Mouse (Mus musculus): ENCODE results near the gene Tnfsf8. TPM values are rescaled to one million over a fixed set of nuclear protein-coding genes. Genes with fewer than 3 reads are reported as not detected.

The Tnfsf8 gene
- total and polyA plus RNA-seq, 3 experiments: not detected

DNA sequence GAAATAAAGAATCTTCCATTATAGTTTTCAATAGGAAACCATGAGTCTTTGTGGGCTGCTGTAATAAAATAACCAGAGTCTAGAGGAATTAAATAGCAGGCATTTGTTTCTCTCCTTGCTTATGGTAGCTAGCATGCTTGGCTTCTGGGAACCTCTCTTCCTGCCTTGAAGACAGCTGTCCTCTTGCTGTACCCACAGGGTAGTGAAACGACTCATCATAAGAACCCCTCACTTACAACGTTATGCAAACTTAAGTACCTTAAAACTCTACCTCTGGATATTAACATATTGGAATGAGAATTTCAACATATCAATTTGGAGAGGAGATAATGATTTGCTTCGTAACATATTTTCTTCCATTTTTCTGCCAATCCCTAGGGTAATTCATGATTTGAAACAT, 14.3 kb upstream of the Tnfsf8 start:
- H3K79me2 ChIP-seq (ENCODE audit: control insufficient read depth, insufficient read depth, low read length, poor library complexity): no peaks in the 10 kb centered on the region
- H3K4me1 ChIP-seq (ENCODE audit: control insufficient read depth in 1 of 2, insufficient read depth in 2 of 2, low read length in 2 of 2): no peaks in the 10 kb centered on the region
- no peak overlapping the region for H3K4me3 ChIP-seq (ENCODE audit: control insufficient read depth in 1 of 2, insufficient read depth in 1 of 2, low read depth in 2 of 2, low read length in 2 of 2)
- no peak overlapping the region for H3K27ac ChIP-seq (ENCODE audit: control insufficient read depth, low read depth, low read length)
- H3K9me3 ChIP-seq (replicated peaks; ENCODE audit: insufficient read depth, low read length): no peaks in the 10 kb centered on the region
- DNase-seq (ENCODE audit: low read depth, low spot score): no peak
- TF ChIP-seq KAT2A (conservative IDR thresholded peaks at IDR 0.05; ENCODE audit: low read depth, low read length): no peak
- TF ChIP-seq E2F4 (IDR thresholded peaks at IDR 0.05; ENCODE audit: borderline replicate concordance, low read depth, low read length): no peak
- TF ChIP-seq ZNF384 (IDR thresholded peaks at IDR 0.05; ENCODE audit: low read depth, low read length): no peak
- TF ChIP-seq POLR2AphosphoS5 (IDR thresholded peaks at IDR 0.05; ENCODE audit: borderline replicate concordance, low read depth, low read length): no peak
- TF ChIP-seq USF1 (IDR thresholded peaks at IDR 0.05; ENCODE audit: low read depth, low read length): no peak
- no peak for TF ChIP-seq USF2 (IDR thresholded peaks at IDR 0.05; ENCODE audit: borderline replicate concordance in 1 of 2, insufficient read depth in 1 of 2, low read depth in 1 of 2, low read length in 2 of 2)
- TF ChIP-seq POLR2A (IDR thresholded peaks at IDR 0.05; ENCODE audit: control insufficient read depth in 1 of 2, insufficient read depth in 1 of 2, low read depth in 1 of 2, low read length in 2 of 2, poor library complexity in 1 of 2): no peak
- TF ChIP-seq UBTF (IDR thresholded peaks at IDR 0.05; ENCODE audit: borderline replicate concordance, insufficient read depth, low read depth, low read length): no peak
- TF ChIP-seq ETS1 (IDR thresholded peaks at IDR 0.05; ENCODE audit: low read depth, low read length): no peak
- no peak for TF ChIP-seq TBP (IDR thresholded peaks at IDR 0.05; ENCODE audit: low read depth, low read length)
- no peak for TF ChIP-seq TAL1 (IDR thresholded peaks at IDR 0.05; ENCODE audit: low read length)
- TF ChIP-seq EP300 (IDR thresholded peaks at IDR 0.05; ENCODE audit: low read depth in 1 of 2, low read length in 2 of 2): no peak
- TF ChIP-seq HCFC1 (IDR thresholded peaks at IDR 0.05; ENCODE audit: low read depth, low read length): no peak
- no peak for TF ChIP-seq MEF2A (IDR thresholded peaks at IDR 0.05; ENCODE audit: extremely low read depth, insufficient replicate concordance, low read depth, low read length, poor library complexity, severe bottlenecking)
- TF ChIP-seq ELF1 (IDR thresholded peaks at IDR 0.05; ENCODE audit: low read depth, low read length): no peak
- no peak for TF ChIP-seq SIN3A (IDR thresholded peaks at IDR 0.05; ENCODE audit: low read length)
- TF ChIP-seq RAD21 (IDR thresholded peaks at IDR 0.05; ENCODE audit: low read depth, low read length): no peak
- no peak for TF ChIP-seq MAZ (IDR thresholded peaks at IDR 0.05; ENCODE audit: low read depth, low read length)
- no peak for TF ChIP-seq GATA1 (IDR thresholded peaks at IDR 0.05; ENCODE audit: low read depth, low read length)
- H3K27me3 ChIP-seq (ENCODE audit: control insufficient read depth in 1 of 2, insufficient read depth in 2 of 2, low read length in 2 of 2): no peaks in the 10 kb centered on the region
- no peak overlapping the region for H3K9ac ChIP-seq (ENCODE audit: control insufficient read depth, low read depth, low read length, poor library complexity, severe bottlenecking)
- H3K36me3 ChIP-seq (ENCODE audit: control insufficient read depth in 1 of 2, insufficient read depth in 2 of 2, low read length in 2 of 2): no peaks in the 10 kb centered on the region

- Histone ChIP-seq H3K4me1 (ENCODE audit: control insufficient read depth in 1 of 2, insufficient read depth in 2 of 2, low read length in 2 of 2) (no peaks in the 10 kb centered on the region), H3K36me3 (ENCODE audit: control insufficient read depth in 1 of 2, insufficient read depth in 2 of 2, low read length in 2 of 2) (no peaks in the 10 kb centered on the region), H3K9ac (ENCODE audit: control insufficient read depth, low read depth, low read length, poor library complexity, severe bottlenecking) (no peak overlapping the region), H3K79me2 (ENCODE audit: control insufficient read depth, insufficient read depth, low read length, poor library complexity) (no peaks in the 10 kb centered on the region), H3K27ac (ENCODE audit: control insufficient read depth, low read depth, low read length) (no peak overlapping the region), H3K9me3 (replicated peaks; ENCODE audit: insufficient read depth, low read length) (no peaks in the 10 kb centered on the region), H3K27me3 (ENCODE audit: control insufficient read depth in 1 of 2, insufficient read depth in 2 of 2, low read length in 2 of 2) (no peaks in the 10 kb centered on the region), H3K4me3 (ENCODE audit: control insufficient read depth in 1 of 2, insufficient read depth in 1 of 2, low read depth in 2 of 2, low read length in 2 of 2) (no peak overlapping the region)
- TF ChIP-seq UBTF (IDR thresholded peaks at IDR 0.05; ENCODE audit: borderline replicate concordance, insufficient read depth, low read depth, low read length) (no peak), POLR2AphosphoS5 (IDR thresholded peaks at IDR 0.05; ENCODE audit: borderline replicate concordance, low read depth, low read length) (no peak), SIN3A (IDR thresholded peaks at IDR 0.05; ENCODE audit: low read length) (no peak), ELF1 (IDR thresholded peaks at IDR 0.05; ENCODE audit: low read depth, low read length) (no peak), TAL1 (IDR thresholded peaks at IDR 0.05; ENCODE audit: low read length) (no peak), CHD1 (IDR thresholded peaks at IDR 0.05; ENCODE audit: low read depth, low read length) (no peak), MAX (IDR thresholded peaks at IDR 0.05; ENCODE audit: low read length) (no peak), ETS1 (IDR thresholded peaks at IDR 0.05; ENCODE audit: low read depth, low read length) (no peak), NELFE (IDR thresholded peaks at IDR 0.05; ENCODE audit: low read depth, low read length) (no peak), MYC (IDR thresholded peaks at IDR 0.05; ENCODE audit: low read depth, low read length) (no peak), KAT2A (conservative IDR thresholded peaks at IDR 0.05; ENCODE audit: low read depth, low read length) (no peak)
- DNase-seq (ENCODE audit: low read depth, low spot score): no peak
Measured at GRCm38 (mm10) chr4:63870678-63871077, 9.5 kb upstream of the Tnfsf8 start.
